Mouse (Mus musculus): ENCODE data around the gene 2410015M20Rik. TPM values are rescaled to one million over a fixed set of nuclear protein-coding genes. Genes with fewer than 3 reads are reported as not detected.

The 2410015M20Rik gene
- 440 and 549 TPM in 2 replicates for polyA plus RNA-seq (2012; rRNA removed)

DNA sequence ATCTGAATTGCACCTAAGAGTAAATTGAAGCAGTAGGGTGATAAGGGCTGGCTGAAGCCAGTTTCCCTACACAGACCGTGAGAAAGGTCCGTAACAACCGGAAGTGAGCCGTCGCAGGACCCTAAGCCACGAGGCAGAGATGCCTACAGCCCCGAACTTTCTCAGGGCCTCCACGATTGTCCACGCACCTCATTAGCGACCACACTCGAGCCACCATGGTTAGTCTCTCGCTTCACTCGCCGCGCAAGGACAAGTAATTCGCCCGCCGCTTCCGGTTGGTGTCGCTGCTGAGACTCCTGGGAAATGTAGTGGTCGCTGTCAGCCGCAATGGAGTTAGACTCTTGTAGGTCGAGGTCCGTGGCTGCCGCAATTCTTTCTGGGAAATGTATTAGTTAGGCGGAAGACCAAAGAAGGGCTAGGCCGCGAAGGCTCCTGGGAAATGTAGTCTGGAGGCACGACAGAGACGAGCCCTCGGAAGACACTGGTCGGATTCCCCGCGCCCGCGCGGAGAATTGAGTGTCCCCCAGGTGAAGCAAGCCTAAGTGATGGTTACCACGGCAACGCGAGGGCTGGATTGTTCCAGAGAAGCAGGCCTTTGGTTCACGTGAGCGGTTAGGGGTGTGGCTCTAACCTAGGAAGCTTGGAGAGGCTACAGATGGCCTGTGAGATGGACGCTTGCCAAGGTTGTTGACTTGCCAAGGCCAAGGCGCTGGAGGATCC is at the start of gene 2410015M20Rik:
TSS of gene 2410015M20Rik (minus strand) at position 320 of the 720 bp plus-strand sequence.
- WGBS: under 1% methylated on average over 44 of the region's 44 CpGs
- peak; percentile 74 for TF ChIP-seq POLR2A (IDR thresholded peaks at IDR 0.05; ENCODE audit: low read depth, low read length)
- TF ChIP-seq CTCF (conservative IDR thresholded peaks at IDR 0.05; ENCODE audit: insufficient read depth, insufficient read length, low read depth, low read length): peak; percentile 54
- H3K4me3 ChIP-seq (ENCODE audit: insufficient read depth, low read depth, low read length): peak within 1 kb of the TSS; percentile 94

DNA sequence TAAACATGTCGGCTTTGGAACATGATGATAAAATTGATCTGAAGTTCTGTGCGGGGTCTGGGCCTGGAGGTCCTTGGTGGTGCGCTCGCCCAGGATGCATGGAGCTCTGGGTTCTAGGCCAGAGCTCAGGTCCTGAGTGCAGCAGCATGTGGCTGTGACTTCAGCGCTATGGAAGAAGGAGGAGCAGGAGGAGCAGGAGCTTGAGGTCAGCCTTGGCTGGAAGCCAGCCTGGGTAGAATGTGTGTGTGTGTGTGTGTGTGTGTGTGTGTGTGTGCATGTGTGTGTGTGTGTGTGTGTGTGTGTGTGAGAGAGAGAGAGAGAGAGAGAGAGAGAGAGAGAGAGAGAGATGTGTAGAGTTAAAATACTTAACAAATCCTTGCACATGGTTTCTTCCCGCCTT is 46.6 kb upstream of the 2410015M20Rik start:
- H3K4me1 ChIP-seq (ENCODE audit: control insufficient read depth, insufficient read depth, low read length): no peaks in the 10 kb centered on the region
- no peaks in the 10 kb centered on the region for H3K36me3 ChIP-seq (ENCODE audit: control insufficient read depth, insufficient read depth, low read length)
- no peak overlapping the region for H3K4me3 ChIP-seq (ENCODE audit: insufficient read depth, low read depth, low read length)
- no peak overlapping the region for H3K27ac ChIP-seq (ENCODE audit: insufficient read depth, low read depth, low read length)
- no peak for DNase-seq
- no peaks in the 10 kb centered on the region for H3K27me3 ChIP-seq (replicated peaks; ENCODE audit: control insufficient read depth, insufficient read depth, low read length)
- no peak for TF ChIP-seq CTCF (conservative IDR thresholded peaks at IDR 0.05; ENCODE audit: insufficient read depth, insufficient read length, low read depth, low read length)
- TF ChIP-seq POLR2A (IDR thresholded peaks at IDR 0.05; ENCODE audit: low read depth, low read length): no peak
- 86% methylated on average over 6 of the region's 6 CpGs for WGBS

More for the DNA sequence above, at the start of gene 2410015M20Rik:
- Histone ChIP-seq H3K36me3 (ENCODE audit: control insufficient read depth, insufficient read depth, low read length) (peaks cover 1% of the 10 kb centered on the region; the same call in 1 of the 2 replicates), H3K27me3 (replicated peaks; ENCODE audit: control insufficient read depth, insufficient read depth, low read length) (no peaks in the 10 kb centered on the region), H3K4me1 (ENCODE audit: control insufficient read depth, insufficient read depth, low read length) (peaks cover 15% of the 10 kb centered on the region; the same call in 1 of the 2 replicates), H3K27ac (ENCODE audit: insufficient read depth, low read depth, low read length) (peak within 1 kb of the TSS; percentile 93)
- DNase-seq: peak; percentile 99

DNA sequence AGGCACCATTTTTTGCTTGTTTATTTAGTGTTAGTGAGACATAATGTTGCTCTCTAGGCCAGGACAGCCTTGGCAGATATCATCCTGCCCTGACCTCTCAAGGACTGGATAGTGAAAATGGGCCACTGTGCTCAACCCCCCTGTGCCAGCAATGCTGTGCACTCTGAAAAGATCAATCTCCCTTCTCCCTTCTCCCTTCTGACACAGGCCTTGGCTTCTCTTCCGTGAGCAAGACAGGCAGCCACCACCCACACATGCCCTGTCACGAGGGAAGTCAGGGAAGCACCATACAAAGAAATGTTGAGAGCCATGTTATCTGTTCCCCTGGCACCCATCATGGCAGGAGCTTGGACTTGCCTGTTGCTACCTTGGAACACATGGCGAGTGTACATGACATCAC is 45.7 kb upstream of the 2410015M20Rik start:
- H3K4me3 ChIP-seq (ENCODE audit: insufficient read depth, low read depth, low read length): no peak overlapping the region
- no peaks in the 10 kb centered on the region for H3K4me1 ChIP-seq (ENCODE audit: control insufficient read depth, insufficient read depth, low read length)
- no peak overlapping the region for H3K27ac ChIP-seq (ENCODE audit: insufficient read depth, low read depth, low read length)
- no peaks in the 10 kb centered on the region for H3K36me3 ChIP-seq (ENCODE audit: control insufficient read depth, insufficient read depth, low read length)
- 72% methylated on average over 3 of the region's 3 CpGs for WGBS
- DNase-seq: no peak
- no peaks in the 10 kb centered on the region for H3K27me3 ChIP-seq (replicated peaks; ENCODE audit: control insufficient read depth, insufficient read depth, low read length)
- TF ChIP-seq POLR2A (IDR thresholded peaks at IDR 0.05; ENCODE audit: low read depth, low read length) (no peak), CTCF (conservative IDR thresholded peaks at IDR 0.05; ENCODE audit: insufficient read depth, insufficient read length, low read depth, low read length) (no peak)

DNA sequence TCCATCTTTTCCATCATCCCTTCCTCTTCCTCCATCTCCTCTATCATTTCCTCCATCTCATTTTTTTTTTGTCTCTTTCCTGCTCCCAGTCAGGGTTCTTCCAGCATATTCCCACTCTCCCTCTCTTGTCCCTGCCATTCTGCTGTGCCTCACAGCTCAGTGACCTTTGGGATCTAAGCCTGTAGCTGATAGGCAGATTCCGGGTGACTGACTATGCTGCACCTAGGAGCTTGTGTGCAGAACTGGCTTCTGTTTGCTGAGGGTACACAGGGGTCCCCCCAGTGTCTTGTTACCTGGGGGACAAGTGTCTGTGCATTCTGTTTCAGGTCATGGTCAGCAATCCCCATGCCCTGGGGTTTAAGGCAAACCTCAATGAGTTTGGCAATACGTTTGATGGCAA is 45.2 kb upstream of the 2410015M20Rik start:
- Histone ChIP-seq H3K4me3 (ENCODE audit: insufficient read depth, low read depth, low read length) (no peak overlapping the region), H3K27me3 (replicated peaks; ENCODE audit: control insufficient read depth, insufficient read depth, low read length) (no peaks in the 10 kb centered on the region), H3K27ac (ENCODE audit: insufficient read depth, low read depth, low read length) (no peak overlapping the region), H3K36me3 (ENCODE audit: control insufficient read depth, insufficient read depth, low read length) (no peaks in the 10 kb centered on the region), H3K4me1 (ENCODE audit: control insufficient read depth, insufficient read depth, low read length) (no peaks in the 10 kb centered on the region)
- 65% methylated on average over 2 of the region's 2 CpGs for WGBS
- DNase-seq: no peak
- no peak for TF ChIP-seq CTCF (conservative IDR thresholded peaks at IDR 0.05; ENCODE audit: insufficient read depth, insufficient read length, low read depth, low read length)
- TF ChIP-seq POLR2A (IDR thresholded peaks at IDR 0.05; ENCODE audit: low read depth, low read length): no peak

DNA sequence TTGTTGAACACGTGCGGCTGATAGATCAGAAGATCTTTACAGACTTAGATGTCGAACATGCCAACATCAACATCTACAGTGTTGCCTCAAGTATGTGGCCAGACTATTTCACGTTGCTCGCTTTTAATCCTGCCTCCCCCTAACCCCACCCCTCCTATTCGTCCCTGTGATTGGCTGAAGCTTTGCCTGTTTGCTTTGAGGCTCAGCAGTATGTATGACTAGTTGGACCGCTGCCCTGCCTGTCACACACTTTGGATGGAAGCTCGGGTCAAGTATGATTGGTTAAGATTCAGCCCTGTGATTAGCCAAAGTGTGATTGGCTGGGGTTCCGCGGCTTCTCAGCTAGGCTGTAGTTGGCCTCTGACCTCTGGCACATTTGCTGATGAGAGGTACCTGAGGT is 42.2 kb upstream of the 2410015M20Rik start:
- DNase-seq: peak; percentile 41
- Histone ChIP-seq H3K27ac (ENCODE audit: insufficient read depth, low read depth, low read length) (no peak overlapping the region), H3K27me3 (replicated peaks; ENCODE audit: control insufficient read depth, insufficient read depth, low read length) (no peaks in the 10 kb centered on the region), H3K36me3 (ENCODE audit: control insufficient read depth, insufficient read depth, low read length) (no peaks in the 10 kb centered on the region), H3K4me1 (ENCODE audit: control insufficient read depth, insufficient read depth, low read length) (no peaks in the 10 kb centered on the region), H3K4me3 (ENCODE audit: insufficient read depth, low read depth, low read length) (no peak overlapping the region)
- 16% methylated on average over 10 of the region's 10 CpGs for WGBS
- TF ChIP-seq POLR2A (IDR thresholded peaks at IDR 0.05; ENCODE audit: low read depth, low read length) (no peak), CTCF (conservative IDR thresholded peaks at IDR 0.05; ENCODE audit: insufficient read depth, insufficient read length, low read depth, low read length) (no peak)

DNA sequence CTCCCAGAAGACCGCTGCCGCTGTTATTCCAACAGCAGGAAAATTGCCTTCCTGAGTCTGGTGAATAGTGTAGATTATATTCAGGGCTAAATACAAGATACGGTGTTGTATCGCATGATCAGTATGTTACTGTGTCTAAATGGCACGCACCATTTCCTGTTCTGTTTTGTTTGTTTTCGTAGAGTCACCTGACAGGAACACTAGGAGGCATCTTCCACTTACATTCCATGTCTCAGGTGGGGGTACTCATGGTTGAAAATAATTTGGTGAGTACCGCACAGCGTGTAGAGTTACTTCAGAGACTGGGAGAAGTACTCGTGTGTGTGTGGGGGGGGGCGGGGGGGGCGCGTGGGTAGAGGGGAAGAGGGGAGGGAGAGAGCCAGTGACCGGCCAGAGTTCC is 38.0 kb upstream of the 2410015M20Rik start:
- Histone ChIP-seq H3K36me3 (ENCODE audit: control insufficient read depth, insufficient read depth, low read length) (no peaks in the 10 kb centered on the region), H3K27me3 (replicated peaks; ENCODE audit: control insufficient read depth, insufficient read depth, low read length) (no peaks in the 10 kb centered on the region), H3K27ac (ENCODE audit: insufficient read depth, low read depth, low read length) (no peak overlapping the region), H3K4me1 (ENCODE audit: control insufficient read depth, insufficient read depth, low read length) (no peaks in the 10 kb centered on the region), H3K4me3 (ENCODE audit: insufficient read depth, low read depth, low read length) (no peak overlapping the region)
- 27% methylated on average over 12 of the region's 13 CpGs for WGBS
- no peak for TF ChIP-seq CTCF (conservative IDR thresholded peaks at IDR 0.05; ENCODE audit: insufficient read depth, insufficient read length, low read depth, low read length)
- no peak for TF ChIP-seq POLR2A (IDR thresholded peaks at IDR 0.05; ENCODE audit: low read depth, low read length)
- no peak for DNase-seq

DNA sequence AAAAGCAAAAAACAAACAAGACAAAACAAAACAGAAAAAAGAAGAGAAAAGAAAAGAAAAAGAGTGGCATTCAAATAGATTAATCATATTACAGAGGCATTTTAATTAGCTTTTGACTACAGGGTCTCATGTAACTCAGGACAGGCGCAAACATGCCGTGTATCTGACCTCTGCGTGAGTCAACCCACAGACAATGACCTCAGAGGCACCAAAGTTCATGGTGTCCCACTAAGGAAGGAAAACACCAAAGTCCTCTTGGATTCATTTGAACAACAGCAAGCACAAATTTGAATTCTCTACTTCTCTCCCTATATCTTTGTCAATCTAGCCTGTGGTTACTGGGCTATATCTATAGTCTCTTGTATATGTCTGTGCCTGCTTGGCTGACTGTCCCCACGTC is 33.7 kb upstream of the 2410015M20Rik start:
- Histone ChIP-seq H3K4me3 (ENCODE audit: insufficient read depth, low read depth, low read length) (no peak overlapping the region), H3K27me3 (replicated peaks; ENCODE audit: control insufficient read depth, insufficient read depth, low read length) (no peaks in the 10 kb centered on the region), H3K27ac (ENCODE audit: insufficient read depth, low read depth, low read length) (no peak overlapping the region), H3K36me3 (ENCODE audit: control insufficient read depth, insufficient read depth, low read length) (no peaks in the 10 kb centered on the region), H3K4me1 (ENCODE audit: control insufficient read depth, insufficient read depth, low read length) (no peaks in the 10 kb centered on the region)
- TF ChIP-seq POLR2A (IDR thresholded peaks at IDR 0.05; ENCODE audit: low read depth, low read length) (no peak), CTCF (conservative IDR thresholded peaks at IDR 0.05; ENCODE audit: insufficient read depth, insufficient read length, low read depth, low read length) (no peak)
- DNase-seq: no peak
- 77% methylated on average over 4 of the region's 4 CpGs for WGBS

All from kidney, adult 2 months (tissue).